Mouse (Mus musculus) heart, embryonic 12.5 days (tissue): ENCODE measurements around the gene Hmbs. TPM values are rescaled to one million over a fixed set of nuclear protein-coding genes. Genes with fewer than 3 reads are reported as not detected.
"Not testable (repeated sequence)": the region's sequence is repeated elsewhere in the genome, so short reads cannot be mapped to it uniquely, and the experiment has no call there.

ENCODE experiments used
- ATAC-seq: fragments of 200-750 bp; cut with Nextera tagmentation; 2 replicates; pipeline ENCODE4 v1.8.0; 2017; ENCODE audit warnings: moderate TSS enrichment, moderate library complexity; ENCODE audit not compliant: insufficient number of reproducible peaks, low FRiP score
- H3K27ac ChIP-seq: fragments of 300-500 bp; sonication (generic); 2 replicates; pipeline ENCODE4 v1.5.1; 2016; ENCODE audit warnings: mild to moderate bottlenecking, moderate library complexity; ENCODE audit not compliant: poor library complexity, severe bottlenecking
- H3K27me3 ChIP-seq: fragments of 300-500 bp; sonication (generic); replicated peaks from 2 replicates; pipeline ENCODE4 v1.6.1; 2016; ENCODE audit warnings: mild to moderate bottlenecking, moderate library complexity
- H3K36me3 ChIP-seq: fragments of 300-500 bp; sonication (generic); 2 replicates; pipeline ENCODE4 v1.6.1; 2016; ENCODE audit warnings: mild to moderate bottlenecking, moderate library complexity
- H3K4me1 ChIP-seq: fragments of 300-500 bp; sonication (generic); replicated peaks from 2 replicates; pipeline ENCODE4 v1.6.1; 2016; ENCODE audit warnings: mild to moderate bottlenecking
- H3K4me2 ChIP-seq: fragments of 300-500 bp; sonication (generic); 2 replicates; pipeline ENCODE4 v1.6.1; 2016; ENCODE audit warnings: mild to moderate bottlenecking, moderate library complexity
- H3K4me3 ChIP-seq: fragments of 300-500 bp; sonication (generic); 2 replicates; pipeline ENCODE4 v1.5.1; 2016; ENCODE audit warnings: mild to moderate bottlenecking
- H3K9ac ChIP-seq: fragments of 300-500 bp; sonication (generic); 2 replicates; pipeline ENCODE4 v1.6.1; 2016; ENCODE audit warnings: mild to moderate bottlenecking, moderate library complexity
- H3K9me3 ChIP-seq: fragments of 300-500 bp; sonication (generic); replicated peaks from 2 replicates; pipeline ENCODE4 v1.6.1; 2016; ENCODE audit warnings: mild to moderate bottlenecking, moderate library complexity
- WGBS: fragments of 180-500 bp; shearing (Covaris S2); methylation state at CpG from one replicate; pipeline ENCODE4 v1.1.7; 2016; 5-methylcytosine and 5-hydroxymethylcytosine counted together
- polyA plus RNA-seq: library from polyadenylated mRNA; unstranded; fragments of >200 nt; fragmentation: Nextera tagmentation; extraction: Ambion mirVana; gene quantifications from 2 replicates; pipeline ENCODE4 v1.2.1, GENCODE M21; 2016

Hmbs gene
- polyA plus RNA-seq, 1 experiment from 2014 or later: 176 TPM

- not testable (repeated sequence) for H3K27me3 ChIP-seq, H3K4me3 ChIP-seq, ATAC-seq, H3K27ac ChIP-seq, H3K9ac ChIP-seq, H3K4me2 ChIP-seq, H3K9me3 ChIP-seq, H3K36me3 ChIP-seq
- H3K4me1 ChIP-seq: peaks cover 25% of the 10 kb centered on the region
- 69% methylated on average over 4 of the region's 4 CpGs for WGBS
Observed at GRCm38 (mm10) chr9:44323656-44324055, 20.4 kb downstream of the Hmbs start.

GRCm38 (mm10) chr9:44320799-44321133 lies 23.3 kb downstream of the Hmbs start:
- H3K27me3 ChIP-seq: no peaks in the 10 kb centered on the region
- peak overlapping the region; percentile 69; the same call in 1 of the 2 replicates for H3K27ac ChIP-seq
- ATAC-seq: no peak
- peak overlapping the region; percentile 88 for H3K4me2 ChIP-seq
- peak overlapping the region; percentile 91 for H3K4me3 ChIP-seq
- H3K9ac ChIP-seq: peak overlapping the region; percentile 62; the same call in 1 of the 2 replicates
- peaks cover 28% of the 10 kb centered on the region for H3K4me1 ChIP-seq
- no peaks in the 10 kb centered on the region for H3K9me3 ChIP-seq
- WGBS: 22% methylated on average over 6 of the region's 6 CpGs
- H3K36me3 ChIP-seq: peaks cover 14% of the 10 kb centered on the region

GRCm38 (mm10) chr9:44319887-44320798 lies 23.9 kb downstream of the Hmbs start, which contains the start of gene C2cd2l:
Gene C2cd2l (minus strand): TSS chr9:44320285.
- Histone ChIP-seq H3K4me1 (peaks cover 26% of the 10 kb centered on the region), H3K9ac (peak within 1 kb of the TSS; percentile 90), H3K27me3 (no peaks in the 10 kb centered on the region), H3K4me3 (peak within 1 kb of the TSS; percentile 91), H3K36me3 (peaks cover 20% of the 10 kb centered on the region), H3K9me3 (no peaks in the 10 kb centered on the region), H3K27ac (peak within 1 kb of the TSS; percentile 69), H3K4me2 (peak within 1 kb of the TSS; percentile 88)
- under 1% methylated on average over 67 of the region's 67 CpGs for WGBS
- peak; percentile 97 for ATAC-seq

- H3K9me3 ChIP-seq: no peaks in the 10 kb centered on the region
- 3% methylated on average over 36 of the region's 37 CpGs for WGBS
- peak overlapping the region; percentile 88 for H3K4me2 ChIP-seq
- peaks cover 27% of the 10 kb centered on the region for H3K36me3 ChIP-seq
- H3K9ac ChIP-seq: peak overlapping the region; percentile 90
- H3K27ac ChIP-seq: peak overlapping the region; percentile 44
- H3K4me1 ChIP-seq: peaks cover 26% of the 10 kb centered on the region
- peak; percentile 7; the same call in 1 of the 2 replicates for ATAC-seq
- H3K4me3 ChIP-seq: peak overlapping the region; percentile 91
- no peaks in the 10 kb centered on the region for H3K27me3 ChIP-seq
Observed at GRCm38 (mm10) chr9:44319105-44319886, 24.7 kb downstream of the Hmbs start.

GRCm38 (mm10) chr9:44318826-44319095 lies 25.3 kb downstream of the Hmbs start:
- no peaks in the 10 kb centered on the region for H3K9me3 ChIP-seq
- peak overlapping the region; percentile 90 for H3K9ac ChIP-seq
- H3K36me3 ChIP-seq: peaks cover 33% of the 10 kb centered on the region
- H3K27me3 ChIP-seq: no peaks in the 10 kb centered on the region
- H3K4me3 ChIP-seq: peak overlapping the region; percentile 91
- 30% methylated on average over 3 of the region's 3 CpGs for WGBS
- H3K4me1 ChIP-seq: peaks cover 26% of the 10 kb centered on the region
- no peak overlapping the region for H3K27ac ChIP-seq
- ATAC-seq: no peak
- peak overlapping the region; percentile 88 for H3K4me2 ChIP-seq

- H3K36me3 ChIP-seq: peaks cover 38% of the 10 kb centered on the region
- H3K9me3 ChIP-seq: no peaks in the 10 kb centered on the region
- H3K4me3 ChIP-seq: peak overlapping the region; percentile 91
- peak overlapping the region; percentile 90; the same call in 1 of the 2 replicates for H3K9ac ChIP-seq
- H3K4me2 ChIP-seq: peak overlapping the region; percentile 88
- ATAC-seq: no peak
- H3K4me1 ChIP-seq: peaks cover 26% of the 10 kb centered on the region
- 51% methylated on average over 5 of the region's 5 CpGs for WGBS
- H3K27ac ChIP-seq: no peak overlapping the region
- no peaks in the 10 kb centered on the region for H3K27me3 ChIP-seq
Observed at GRCm38 (mm10) chr9:44318076-44318825, 25.8 kb downstream of the Hmbs start.

- Histone ChIP-seq H3K27ac (no peak overlapping the region), H3K4me2 (peak overlapping the region; percentile 88; the same call in 1 of the 2 replicates), H3K9me3 (no peaks in the 10 kb centered on the region), H3K27me3 (no peaks in the 10 kb centered on the region), H3K4me3 (no peak overlapping the region), H3K36me3 (peaks cover 46% of the 10 kb centered on the region), H3K9ac (no peak overlapping the region), H3K4me1 (peaks cover 26% of the 10 kb centered on the region)
- ATAC-seq: no peak
- 73% methylated on average over 4 of the region's 4 CpGs for WGBS
Observed at GRCm38 (mm10) chr9:44317452-44317851, 26.6 kb downstream of the Hmbs start.

GRCm38 (mm10) chr9:44314910-44315309 lies 29.1 kb downstream of the Hmbs start:
- Histone ChIP-seq H3K9ac (no peak overlapping the region), H3K4me1 (peaks cover 32% of the 10 kb centered on the region), H3K36me3 (peaks cover 47% of the 10 kb centered on the region), H3K4me3 (no peak overlapping the region), H3K27me3 (no peaks in the 10 kb centered on the region), H3K4me2 (no peak overlapping the region), H3K27ac (no peak overlapping the region), H3K9me3 (no peaks in the 10 kb centered on the region)
- ATAC-seq: no peak
- WGBS: 86% methylated on average over 18 of the region's 18 CpGs

GRCm38 (mm10) chr9:44314257-44314547 lies 29.8 kb downstream of the Hmbs start:
- Histone ChIP-seq H3K27ac (no peak overlapping the region), H3K36me3 (peaks cover 47% of the 10 kb centered on the region), H3K4me2 (no peak overlapping the region), H3K27me3 (no peaks in the 10 kb centered on the region), H3K9me3 (no peaks in the 10 kb centered on the region), H3K9ac (no peak overlapping the region), H3K4me1 (peaks cover 31% of the 10 kb centered on the region), H3K4me3 (no peak overlapping the region)
- WGBS: 65% methylated on average over 4 of the region's 4 CpGs
- ATAC-seq: no peak

- peaks cover 47% of the 10 kb centered on the region for H3K36me3 ChIP-seq
- H3K4me3 ChIP-seq: no peak overlapping the region
- WGBS: 73% methylated on average over 19 of the region's 19 CpGs
- H3K9ac ChIP-seq: no peak overlapping the region
- H3K9me3 ChIP-seq: no peaks in the 10 kb centered on the region
- ATAC-seq: no peak
- peaks cover 26% of the 10 kb centered on the region for H3K4me1 ChIP-seq
- H3K27ac ChIP-seq: no peak overlapping the region
- no peak overlapping the region for H3K4me2 ChIP-seq
- H3K27me3 ChIP-seq: no peaks in the 10 kb centered on the region
Observed at GRCm38 (mm10) chr9:44313476-44314256, 30.4 kb downstream of the Hmbs start.
